Mouse (Mus musculus): ENCODE results near the gene Macrod1.

Macrod1 gene

DNA sequence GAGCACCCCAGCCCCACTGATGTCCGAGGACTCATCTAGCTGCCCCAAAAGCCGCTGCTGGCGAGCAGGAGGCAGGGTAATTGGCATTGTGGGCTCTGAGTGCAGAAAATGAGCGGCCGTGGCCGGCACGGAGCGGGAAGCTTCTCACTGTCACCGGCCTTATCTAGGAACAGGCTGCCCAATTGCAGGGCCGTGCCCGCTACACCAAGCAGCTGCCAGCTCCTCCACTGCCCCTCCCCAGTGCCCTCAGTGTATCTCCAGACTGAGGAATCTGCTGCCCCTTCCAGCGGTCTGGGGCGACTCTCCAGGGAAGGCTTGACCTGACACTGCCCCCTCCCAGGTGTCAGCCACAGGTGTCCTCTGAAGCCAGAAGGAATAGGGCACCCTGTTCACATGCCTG is 89.8 kb downstream of the Macrod1 start:
- no peak for DNase-seq

DNA sequence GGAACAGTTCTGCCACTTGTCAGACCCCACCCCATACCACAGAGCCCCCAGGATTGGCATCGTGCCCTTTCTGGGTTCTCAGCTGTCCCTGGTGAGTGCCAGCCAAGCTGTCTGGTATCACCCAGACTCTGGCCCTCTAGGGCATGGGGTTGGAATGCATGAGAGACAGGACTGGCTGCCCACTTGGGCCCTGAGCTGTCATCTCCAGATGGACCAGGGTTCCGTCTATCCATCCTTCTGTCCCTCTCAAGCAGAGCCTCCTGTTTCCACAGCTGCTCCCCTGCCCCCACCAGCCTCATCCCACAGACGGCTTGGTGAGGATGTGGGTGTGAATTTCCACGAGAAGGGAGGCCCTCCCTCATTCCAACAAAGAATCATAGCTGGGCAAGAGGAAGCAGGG is 91.5 kb downstream of the Macrod1 start:
- DNase-seq, result peak; percentile 52

DNA sequence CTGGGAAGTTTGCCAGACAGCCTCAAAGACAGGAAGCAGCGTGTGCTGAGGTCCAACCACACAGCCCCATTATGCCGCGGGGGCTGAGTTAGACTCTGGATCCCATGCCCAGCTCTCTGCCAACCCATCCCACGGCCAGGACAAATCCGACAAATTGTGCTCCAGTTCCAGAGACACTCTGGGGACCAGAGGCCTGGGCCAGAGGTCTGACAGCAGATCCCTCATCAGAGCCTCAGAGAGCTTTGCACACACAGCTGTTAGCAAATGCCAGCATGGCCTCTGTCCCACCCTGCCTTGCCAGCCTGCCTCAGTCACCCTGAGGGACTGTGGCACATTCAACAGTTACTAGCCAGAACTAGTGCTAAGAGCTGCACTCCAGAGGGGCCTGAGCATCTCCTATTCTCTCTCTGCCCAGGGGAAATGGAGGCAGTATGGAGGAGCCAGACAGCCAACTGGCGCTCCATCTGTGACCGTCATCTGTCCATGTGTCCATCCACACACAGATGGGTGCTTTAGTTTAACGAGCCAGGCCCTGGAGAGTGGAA is 92.0 kb downstream of the Macrod1 start:
- peak; percentile 63 for DNase-seq

DNA sequence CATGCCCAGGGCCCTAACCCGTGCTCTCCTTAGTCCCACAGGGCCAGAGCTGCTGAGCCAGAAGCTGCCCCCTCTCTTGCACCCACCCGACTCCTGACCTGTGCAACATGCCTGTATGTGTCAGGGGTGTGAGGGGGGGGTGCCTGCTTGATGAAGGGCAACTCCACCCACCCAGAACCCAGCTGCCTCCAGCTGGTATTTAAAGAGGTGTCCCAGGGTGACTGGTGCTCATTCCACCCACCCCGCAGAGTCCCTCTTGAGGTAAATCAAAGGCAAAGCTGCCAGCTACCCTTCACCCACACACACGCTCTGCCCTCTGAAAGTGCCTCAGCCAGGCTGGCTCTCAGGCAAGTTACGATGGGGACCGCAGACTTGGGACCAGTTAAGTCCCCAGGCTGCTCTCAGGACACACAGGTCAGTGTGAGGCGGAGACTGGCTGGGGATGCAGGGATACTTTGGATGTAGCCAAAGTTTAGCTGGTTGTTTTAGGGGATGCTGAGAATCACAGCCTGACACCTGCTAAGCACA is 92.6 kb downstream of the Macrod1 start:
- DNase-seq, result no peak

DNA sequence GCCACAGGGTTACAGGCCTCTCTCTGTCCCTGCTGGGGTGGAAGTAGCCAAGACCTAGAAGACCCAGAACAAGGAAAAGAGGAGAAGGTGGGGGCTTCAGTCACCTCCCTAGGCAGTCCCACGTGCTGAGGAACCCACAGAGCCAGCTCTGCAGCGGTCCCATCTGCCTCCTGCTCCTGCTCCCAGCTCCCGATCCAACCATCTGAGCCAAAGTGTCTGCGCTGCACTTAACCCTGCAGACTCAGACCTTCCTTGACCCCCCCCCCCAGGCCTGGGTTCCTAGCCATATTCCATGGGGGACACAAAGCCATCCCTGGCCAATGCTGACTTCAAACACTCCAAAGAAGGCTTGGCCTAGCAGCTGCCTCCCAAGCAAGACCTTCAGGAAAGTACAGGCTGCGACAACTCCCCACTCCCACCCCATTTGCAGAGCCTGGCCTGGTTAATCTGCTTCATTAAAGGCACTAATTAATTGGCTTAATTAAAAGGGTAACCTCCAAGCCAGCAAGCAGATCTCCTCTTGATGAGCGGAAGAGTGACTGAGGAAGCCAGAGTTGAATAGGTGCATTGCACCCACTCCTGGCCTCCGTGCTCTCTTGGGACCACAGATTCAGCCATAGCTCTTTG is 94.8 kb downstream of the Macrod1 start:
- no peak for DNase-seq

DNA sequence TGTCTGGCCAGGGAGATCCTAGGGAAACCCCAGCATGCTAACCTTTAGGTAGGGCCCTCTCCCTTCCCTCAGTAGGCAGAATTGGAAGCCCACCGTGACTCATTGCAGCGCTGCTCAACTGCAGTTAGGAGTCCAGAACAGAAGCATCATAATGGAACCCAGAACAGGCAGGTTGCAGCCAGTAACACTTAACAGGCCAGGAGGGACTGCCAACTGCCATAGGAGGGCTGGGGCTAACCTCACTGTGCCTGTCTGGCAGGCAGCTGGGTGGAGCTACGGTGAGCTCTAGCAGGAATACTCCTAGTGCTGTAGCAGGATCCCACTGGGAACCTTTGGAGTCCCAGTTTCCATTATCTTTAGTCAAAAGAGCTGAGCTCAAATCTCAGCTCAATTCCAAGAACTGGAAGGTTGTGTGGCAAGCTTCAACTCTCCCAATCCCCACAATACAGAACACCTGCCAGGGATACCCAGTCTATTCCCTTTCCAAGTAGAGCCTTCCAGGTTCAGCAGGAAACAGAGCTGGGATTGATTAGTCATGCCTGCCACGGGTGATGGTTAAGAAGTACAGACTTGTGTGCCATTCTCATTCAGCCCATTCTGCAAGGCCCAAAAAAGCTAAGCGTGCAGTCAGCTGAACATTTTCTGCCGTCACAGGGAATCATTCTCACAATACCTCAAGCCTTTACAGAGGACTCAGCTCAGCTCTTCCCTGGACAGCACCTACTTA is 95.5 kb downstream of the Macrod1 start:
- no peak for DNase-seq

DNA sequence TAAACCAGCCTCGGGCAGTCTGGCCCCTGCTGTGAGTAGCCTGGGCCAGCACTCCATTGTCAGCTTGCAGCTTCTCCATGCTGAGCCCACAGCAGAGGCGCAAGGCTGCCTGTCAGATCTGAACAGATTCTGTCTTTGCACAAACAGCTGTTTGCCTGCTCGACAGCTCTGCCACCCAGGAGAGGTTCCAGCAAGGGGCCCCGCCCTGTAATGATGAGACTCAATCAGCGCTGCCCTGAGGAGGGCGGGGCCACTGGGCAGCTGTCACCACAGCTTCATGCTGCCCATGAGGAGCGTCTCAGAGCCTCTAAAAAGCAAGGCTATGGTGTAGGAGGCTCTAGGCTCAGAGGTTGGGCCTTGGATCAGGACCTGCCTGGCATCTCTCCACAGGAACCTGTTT is 96.6 kb downstream of the Macrod1 start:
- DNase-seq, result no peak

DNA sequence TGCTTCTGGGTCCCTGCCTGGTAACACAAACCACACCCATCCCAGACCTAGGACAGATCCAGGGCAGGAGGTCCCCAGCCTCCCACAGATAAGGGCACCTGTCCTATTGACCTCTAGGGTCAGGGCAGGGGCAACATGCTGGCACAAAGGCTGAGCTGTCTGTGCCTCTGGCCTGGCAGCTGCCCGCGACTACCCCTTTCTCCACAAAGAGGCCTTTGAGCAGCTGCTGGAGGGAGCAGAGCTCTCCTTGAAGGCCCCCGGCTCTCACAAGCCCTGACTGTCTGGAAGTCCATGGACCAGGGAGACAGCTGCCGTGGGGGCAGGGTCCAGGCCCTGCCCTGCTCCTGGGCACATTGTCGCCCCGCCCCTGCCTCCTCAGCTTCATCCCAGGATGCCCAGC is 98.6 kb downstream of the Macrod1 start:
- no peak for DNase-seq

DNA sequence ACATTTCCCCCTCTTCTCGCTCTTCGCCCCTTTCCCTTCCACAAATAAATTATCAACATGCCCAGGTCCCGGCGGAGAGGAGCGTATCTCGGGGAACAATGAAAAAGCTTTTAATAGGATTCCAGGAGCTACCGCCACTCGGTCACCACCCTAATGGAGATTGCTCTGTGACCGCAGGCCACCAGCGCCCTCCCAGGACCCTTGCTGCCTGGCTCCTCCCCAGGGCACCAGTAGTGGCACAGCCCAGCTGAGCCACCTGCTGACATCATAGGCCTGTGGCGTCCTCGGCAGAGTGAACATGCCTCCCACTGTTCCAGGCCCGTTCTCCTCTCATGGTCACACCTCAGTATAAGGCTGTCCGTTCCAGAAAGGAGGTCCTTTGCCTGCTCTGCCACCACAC is 101.1 kb downstream of the Macrod1 start:
- DNase-seq, result no peak

DNA sequence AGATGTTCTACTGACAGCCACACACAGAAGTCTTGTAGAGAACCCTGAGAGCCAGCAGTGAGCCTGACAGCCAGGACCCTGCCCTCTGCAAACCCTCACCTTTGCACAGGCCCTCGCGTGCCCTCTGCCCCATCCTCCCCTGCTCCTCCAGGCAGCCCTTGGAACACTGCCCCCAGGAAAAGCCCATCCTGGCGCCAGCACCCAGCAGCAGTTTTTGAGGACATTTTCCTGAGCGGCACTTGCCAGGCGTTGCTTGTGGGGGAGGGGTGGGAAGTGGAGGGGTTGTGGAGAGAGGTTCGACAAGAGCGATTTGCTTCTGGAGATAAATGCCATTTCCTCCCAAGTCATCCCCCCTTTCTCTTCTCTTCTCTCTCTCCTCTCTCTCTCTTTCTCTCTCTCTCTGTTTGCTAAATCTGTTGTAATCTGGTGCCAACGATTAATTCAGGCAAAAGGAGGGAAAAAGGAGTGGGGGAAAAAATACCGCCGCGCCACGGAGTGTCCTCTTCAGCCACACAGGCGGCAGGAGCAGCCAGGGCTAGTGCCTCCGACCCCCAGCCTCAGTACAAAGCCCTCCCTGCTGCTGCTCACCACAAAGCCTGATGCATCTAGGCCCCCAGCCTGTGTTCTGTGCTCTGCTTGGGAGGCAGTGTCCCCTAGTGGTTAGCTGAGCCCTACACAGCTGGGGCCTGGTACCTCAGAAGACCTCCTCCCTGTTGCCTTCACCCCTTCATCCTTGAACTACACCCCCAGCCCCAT is 103.7 kb downstream of the Macrod1 start:
- DNase-seq, result peak; percentile 61

DNA sequence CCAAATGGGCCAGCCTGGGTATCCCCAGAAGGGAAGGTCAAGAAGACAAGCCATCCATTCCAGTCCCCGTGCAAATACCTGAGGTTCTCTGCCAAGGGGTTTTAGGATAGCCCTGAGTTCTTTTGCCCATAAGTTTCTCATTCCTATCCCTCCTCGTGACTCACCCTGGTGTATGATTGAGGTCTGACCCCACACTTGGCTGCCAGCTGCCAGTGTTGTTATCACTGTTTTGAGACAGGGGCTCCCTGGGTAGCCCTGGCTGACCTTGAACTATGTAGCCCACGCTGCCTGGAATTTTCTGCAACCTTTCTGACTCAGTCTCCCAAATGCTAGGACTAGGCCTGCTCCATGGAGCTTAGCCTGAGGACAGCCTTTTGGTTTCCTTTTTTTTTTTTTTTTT is 104.5 kb downstream of the Macrod1 start:
- no peak for DNase-seq

DNA sequence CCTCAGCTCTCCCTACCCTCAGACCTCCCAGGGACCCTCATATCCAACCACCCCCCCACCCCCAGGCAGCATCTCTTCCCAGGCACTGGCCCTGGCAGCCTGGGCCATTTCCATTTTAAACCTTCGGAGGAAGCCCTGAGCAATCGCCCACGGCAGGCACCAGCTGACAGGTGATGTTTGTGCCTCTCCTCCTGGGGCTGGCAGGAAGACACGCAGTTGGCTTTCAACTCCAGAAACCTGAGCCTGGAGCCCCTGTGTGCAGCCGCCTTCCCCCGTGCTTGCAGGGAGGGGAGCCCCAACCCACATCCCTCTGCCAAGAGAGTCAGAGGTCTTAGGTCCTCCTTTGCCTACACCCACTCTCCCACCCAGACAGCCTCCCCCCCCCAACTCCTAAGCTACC is 107.6 kb downstream of the Macrod1 start:
- DNase-seq, result peak; percentile 76

DNA sequence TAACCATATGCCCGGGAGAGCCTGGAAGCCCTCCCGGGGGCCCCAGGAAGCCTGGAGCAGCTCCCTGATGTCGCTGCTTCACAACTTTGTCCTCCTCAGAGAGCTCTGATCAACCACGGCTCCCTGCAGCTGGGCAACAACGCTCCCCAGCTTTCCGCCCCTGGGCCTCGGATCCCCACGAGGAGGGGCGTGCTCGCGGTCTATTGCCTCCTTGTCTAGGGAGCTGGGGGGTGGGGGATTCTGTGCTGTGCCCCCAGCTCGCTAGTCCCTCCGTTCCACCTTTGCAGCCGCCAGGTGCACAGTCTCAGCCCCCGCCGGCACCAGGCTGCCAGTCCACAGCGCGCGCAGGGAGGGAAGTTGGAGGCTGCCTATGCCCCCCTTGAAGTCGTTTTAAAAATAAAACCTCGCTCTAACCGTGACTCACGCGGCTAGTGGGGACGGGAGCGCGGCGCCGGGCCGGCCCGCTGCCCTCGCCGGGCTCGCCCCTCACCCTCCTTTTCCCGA is 108.3 kb downstream of the Macrod1 start:
- DNase-seq, result peak; percentile 60

DNA sequence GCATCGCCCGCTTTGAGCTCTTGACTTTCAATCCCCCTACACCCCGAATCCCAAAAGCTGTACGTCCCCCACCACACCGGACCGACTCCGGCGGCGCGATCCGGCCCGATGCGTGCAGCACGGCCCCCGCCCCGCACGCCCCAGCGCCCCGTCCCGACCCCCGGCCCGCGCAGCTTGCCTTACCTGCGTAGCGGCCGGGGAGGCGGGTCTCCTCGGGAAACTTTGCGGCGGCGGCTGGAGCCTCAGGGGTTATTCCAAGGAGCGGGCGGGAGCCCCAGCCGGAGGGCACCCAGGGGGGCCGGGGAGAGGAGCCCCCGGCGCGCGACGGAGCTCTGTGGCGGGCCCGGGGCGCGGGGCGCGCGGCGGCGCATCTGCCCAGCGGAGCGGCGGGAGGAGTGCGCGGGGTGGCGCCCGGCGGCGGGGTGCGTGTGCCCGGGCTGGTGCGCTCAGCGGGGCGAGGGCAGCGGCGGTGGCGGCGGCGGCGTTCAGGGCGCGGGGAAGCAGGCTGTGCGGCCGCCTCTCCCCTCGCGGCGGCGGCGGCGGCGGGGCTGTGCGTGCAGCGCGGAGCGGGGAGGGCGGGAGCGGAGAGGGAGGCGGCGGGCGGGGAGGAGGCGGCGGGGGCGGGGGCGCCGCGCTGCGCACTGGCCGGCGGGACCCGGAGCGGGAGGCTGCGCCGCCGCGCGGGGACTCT is 109.0 kb downstream of the Macrod1 start:
- no peak for DNase-seq

DNA sequence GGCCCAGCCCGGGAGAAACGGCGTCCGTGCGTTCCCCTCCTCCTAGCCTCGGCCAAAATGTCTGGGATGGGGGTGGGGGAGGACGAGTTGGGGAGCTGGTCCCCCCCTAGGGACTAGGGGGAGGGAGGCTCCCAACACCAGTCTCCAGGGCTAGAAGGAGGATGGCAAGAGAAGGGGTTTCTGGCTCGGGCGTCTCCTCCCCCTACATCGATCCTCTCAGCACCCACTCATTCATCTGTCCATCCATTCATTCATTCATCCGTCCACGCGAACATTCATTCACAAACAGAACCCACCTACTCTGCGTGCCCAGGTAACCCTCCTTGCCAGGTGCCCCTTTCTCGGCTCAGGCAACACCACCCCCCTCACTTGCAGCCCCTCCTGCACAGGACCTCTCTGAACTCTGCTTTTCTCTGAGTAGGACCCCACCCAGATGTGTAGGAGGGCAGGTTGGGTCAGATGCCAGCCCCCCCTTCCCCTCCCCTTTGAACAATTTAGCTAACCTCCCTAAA is 109.6 kb downstream of the Macrod1 start:
- DNase-seq, result peak; percentile 74

DNA sequence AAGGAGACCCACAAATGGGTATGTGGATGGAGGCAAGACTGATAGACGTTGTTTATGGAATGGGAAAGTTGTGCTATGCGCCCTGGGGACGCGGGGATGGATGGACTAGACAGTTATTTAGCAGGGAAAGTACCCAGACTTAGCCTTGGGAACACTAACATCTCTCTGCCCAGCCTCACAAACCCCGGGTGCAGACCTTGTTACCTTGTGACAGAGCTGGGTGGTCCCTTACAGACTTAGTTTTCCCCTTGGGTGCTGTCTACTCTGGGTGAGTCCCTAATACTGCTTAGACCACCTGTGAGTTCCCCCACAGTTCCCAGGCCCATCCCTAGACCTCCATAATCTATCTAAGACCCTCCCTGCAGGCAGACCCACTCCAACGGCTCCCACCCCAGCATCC is 110.2 kb downstream of the Macrod1 start:
- no peak for DNase-seq

DNA sequence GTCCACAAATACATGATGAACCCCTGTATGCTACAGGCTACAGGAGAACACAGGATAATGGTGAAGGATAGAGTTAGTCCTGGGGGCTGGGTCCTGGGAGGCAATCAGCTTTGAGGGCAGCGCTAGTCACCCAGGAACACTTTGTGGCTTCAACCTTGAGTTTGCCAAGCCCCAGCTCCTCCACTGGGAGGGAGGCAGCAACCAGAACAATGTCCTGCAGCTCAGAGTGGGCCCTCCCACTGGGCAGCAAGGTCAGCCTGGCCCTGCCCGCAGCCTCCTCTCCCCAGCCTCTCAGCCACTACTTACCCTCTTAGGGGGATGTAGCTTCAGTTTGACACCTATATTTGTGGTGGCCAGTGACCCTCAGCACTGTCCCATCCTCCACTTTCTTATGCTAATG is 111.8 kb downstream of the Macrod1 start:
- DNase-seq, result no peak

DNA sequence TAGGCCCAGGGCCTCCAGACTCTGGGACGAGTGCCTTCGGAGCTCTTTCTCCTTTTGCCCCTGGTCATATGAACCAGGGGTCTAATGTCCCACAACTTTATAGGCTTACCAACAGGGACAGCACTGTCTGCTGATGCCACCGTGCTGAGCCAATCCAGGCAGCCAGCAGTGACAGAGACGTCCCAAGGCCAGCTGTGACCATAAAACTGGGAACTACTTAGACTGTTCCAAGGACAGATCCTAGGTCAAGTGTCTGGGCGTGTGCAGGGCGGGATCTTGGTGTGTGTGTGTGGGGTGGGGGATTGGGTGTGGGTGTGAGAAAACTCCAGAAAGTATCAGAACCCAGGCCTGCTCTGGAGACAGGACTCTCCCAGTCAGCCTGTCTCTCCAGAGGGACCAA is 114.3 kb downstream of the Macrod1 start:
- no peak for DNase-seq

DNA sequence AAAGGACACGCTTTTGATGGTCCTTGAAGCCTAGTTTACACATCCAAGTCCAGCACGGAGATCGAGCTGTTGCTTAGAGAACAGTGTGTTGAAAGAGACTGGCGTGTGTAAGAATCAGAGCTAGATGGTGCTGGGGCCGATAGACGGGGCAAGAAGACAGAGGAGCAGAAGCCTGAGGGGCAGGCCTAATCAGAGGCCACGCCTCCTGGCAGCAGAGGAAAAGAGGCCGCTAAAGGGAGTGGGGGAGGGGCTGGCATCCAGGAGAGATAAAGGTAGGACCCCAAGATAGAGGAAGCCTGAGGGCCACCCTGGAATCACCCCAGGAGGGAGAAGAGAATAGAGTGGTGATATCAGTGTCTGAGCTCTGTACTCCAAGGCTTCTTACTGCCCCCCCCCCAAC is 114.8 kb downstream of the Macrod1 start:
- no peak for DNase-seq

DNA sequence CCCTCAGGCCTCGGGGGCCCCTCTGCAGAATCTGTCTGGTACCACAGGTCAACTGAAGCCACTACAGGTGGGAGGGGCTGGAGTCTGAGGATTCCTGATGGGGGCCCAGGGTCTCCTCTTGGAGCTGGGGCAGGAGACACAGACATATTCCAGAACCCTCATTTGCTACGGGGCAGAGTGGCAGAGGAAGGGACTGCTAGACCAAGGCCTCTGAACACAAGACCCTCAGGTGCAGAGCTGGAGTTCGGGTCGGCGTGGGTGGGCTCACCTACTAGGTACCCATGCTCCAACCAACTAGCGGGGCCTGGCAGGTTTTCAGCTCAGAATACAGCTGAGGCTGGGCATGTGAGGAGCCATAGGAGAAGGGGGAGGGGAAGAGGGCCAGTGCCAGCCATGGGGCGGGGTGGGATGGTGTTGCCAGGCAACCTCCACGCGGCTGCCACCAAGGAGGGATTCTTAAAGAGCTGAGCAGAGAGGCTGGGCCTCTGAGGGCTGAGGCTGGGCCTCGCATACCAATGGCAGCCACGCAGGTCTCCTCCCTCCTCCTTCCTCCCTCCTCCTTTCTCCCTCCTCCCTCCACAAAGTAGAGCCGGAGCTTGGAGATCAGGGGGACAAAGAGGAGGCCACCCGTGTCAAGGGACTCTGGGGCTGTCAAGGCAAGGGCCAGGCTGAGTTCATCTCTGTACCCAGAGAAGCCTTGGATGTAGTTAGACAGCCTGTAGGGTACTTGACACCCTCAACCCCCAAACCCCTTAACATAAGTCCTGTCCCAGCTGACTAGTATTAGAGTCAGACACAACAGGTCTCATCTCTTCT is 115.6 kb downstream of the Macrod1 start:
- DNase-seq, result no peak

DNA sequence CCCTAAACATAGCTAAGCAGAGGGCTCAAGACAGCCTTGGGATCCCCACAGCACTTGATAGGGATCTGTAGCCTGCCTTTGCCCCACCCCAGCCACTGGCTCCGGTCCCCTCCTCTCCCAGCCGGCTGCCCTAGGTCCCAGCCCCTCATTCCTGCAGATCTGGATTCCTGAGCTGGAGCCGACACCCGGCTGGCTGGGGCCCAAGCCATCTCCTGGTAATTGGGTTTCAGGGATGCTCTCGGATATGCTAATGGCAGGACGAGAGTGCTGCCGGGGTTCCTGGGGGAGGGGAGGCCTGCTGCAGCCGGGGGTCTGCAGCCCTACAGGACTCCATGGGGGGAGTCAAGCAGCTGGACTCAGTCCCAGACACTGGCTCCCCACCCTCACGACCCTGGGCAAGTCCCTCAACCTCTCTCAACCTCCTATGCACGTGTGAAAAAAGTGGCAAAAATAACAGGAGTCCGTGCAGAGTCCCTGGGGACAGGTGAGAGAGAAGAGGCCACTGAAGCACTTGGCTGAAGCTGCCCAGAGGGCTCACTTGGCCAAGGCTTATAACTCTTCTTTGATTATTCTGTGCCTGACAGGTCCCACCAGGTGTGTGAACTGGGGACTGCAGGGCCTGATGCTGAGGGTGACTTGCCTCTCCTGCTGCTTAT is 119.6 kb downstream of the Macrod1 start:
- no peak for DNase-seq

Data from cerebellum, adult 9-11 months (tissue).